Mouse (Mus musculus) testis, adult 2 months (tissue): Measurements from ENCODE around the gene Plekha7.

Experiments
- CTCF ChIP-seq: fragments of 200-500 bp; IDR thresholded peaks from 2 replicates; pipeline ENCODE4 v1.5.1; 2012; ENCODE audit warnings: low read depth, mild to moderate bottlenecking, inconsistent platforms, low read length, moderate library complexity; ENCODE audit not compliant: control insufficient read depth, insufficient read depth, insufficient replicate concordance
- POLR2A ChIP-seq: fragments of 200-500 bp; IDR thresholded peaks from 2 replicates; pipeline ENCODE4 v1.6.1; 2012; ENCODE audit warnings: low read depth, mild to moderate bottlenecking, inconsistent platforms, low read length, moderate library complexity; ENCODE audit not compliant: control insufficient read depth

DNA sequence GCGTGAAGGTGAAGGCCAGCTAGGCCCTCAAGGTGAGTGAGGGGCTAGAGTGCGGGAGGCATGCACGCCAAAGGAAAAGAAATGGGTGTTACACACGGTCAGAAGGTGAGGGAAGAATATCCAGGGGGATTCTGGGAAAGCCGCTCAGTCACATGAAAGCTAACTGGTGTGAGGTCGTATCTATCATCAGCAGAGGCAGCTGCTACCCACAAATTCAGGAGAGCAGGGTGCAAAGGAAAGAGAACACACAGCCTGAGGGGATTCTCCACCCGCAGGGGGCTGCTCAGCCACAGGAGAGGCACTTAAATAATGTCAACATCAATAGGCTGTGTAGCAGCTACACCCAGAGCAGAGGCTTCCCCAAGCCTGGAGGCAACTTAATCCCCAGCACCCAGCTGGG is 44.9 kb downstream of the Plekha7 start:
- TF ChIP-seq CTCF (no peak), POLR2A (no peak)
